Mouse (Mus musculus): ENCODE data around the gene Chd2.

DNA sequence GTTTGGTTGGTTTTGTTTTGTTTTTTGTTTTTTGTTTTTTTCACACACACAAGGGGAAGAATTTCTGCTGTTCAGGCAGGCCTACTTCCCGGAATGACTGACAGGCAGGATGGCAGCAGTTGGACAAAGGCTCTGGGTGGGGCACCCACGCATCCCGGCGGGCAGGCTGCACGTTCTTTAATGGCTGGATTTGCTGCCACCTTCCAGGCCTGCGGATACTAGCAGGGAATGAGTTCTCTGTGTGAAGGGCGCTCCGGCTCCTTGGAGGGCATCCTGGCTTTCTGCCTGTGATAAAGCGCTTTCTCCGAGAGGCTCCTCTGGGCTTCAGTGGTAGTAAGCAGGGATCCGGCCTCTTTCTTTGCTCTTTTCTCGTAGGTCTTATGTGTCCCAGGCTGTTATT, 164.3 kb downstream of the Chd2 start:
- no peak for TF ChIP-seq CTCF (IDR thresholded peaks at IDR 0.05; ENCODE audit: low read depth)
- no peak for TF ChIP-seq EP300 (optimal IDR thresholded peaks at IDR 0.05)

All from stomach, postnatal 0 days (tissue).